Mouse (Mus musculus): ENCODE data around the gene Cep57l1. TPM values are rescaled to one million over a fixed set of nuclear protein-coding genes. Genes with fewer than 3 reads are reported as not detected.

Gene Cep57l1
- polyA plus RNA-seq, 1 experiment: 11.8 TPM

DNA sequence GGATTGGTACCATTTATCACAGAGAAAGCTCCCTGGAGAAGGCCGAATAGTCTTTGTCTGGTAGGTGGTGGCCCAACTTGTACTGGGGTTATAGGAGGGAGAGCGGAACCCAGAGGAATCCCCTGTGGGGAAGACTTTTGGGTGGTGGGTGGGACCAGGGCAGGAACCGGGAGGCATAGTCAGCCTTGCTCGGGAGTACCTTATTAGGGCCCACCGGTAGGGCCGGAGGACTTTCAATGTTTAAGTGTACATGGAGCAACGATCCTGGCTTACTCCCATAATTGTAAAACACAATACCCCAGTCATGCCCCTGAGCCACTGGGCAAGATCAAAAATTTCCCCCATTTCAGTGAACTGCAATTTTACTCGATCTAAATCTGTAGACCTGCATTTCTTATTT lies 12.4 kb downstream of the Cep57l1 start:
- Histone ChIP-seq H3K4me3 (ENCODE audit: insufficient read depth, low read length) (no peak overlapping the region), H3K27ac (ENCODE audit: insufficient read depth, low read depth, low read length) (no peak overlapping the region), H3K4me1 (ENCODE audit: control insufficient read depth, insufficient read depth, low read length) (no peaks in the 10 kb centered on the region)
- TF ChIP-seq CTCF (IDR thresholded peaks at IDR 0.05; ENCODE audit: low read depth, low read length) (no peak), POLR2A (IDR thresholded peaks at IDR 0.05; ENCODE audit: borderline replicate concordance, low read depth, low read length) (no peak)

DNA sequence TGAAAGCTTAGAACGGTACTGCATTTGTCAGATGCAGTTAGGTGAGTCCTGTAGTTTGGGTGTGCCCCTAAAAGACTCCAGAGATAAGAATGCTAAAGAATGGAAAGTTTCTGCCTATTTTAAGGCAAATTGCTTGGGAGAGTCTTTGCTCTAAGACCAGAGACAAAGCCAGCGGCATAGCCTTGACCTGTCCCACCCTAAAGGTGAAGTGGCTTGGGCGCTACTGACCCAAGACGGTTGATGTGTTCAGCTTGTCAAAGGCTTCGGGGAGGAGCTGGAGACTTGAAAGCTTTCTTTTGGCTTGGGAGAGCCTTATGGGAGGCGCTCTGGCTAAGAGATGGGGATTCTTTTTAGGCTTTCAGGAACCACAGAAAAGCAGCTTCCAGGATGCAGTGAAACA lies 17.3 kb downstream of the Cep57l1 start:
- TF ChIP-seq POLR2A (IDR thresholded peaks at IDR 0.05; ENCODE audit: borderline replicate concordance, low read depth, low read length): no peak
- TF ChIP-seq CTCF (IDR thresholded peaks at IDR 0.05; ENCODE audit: low read depth, low read length): no peak
- Histone ChIP-seq H3K27ac (ENCODE audit: insufficient read depth, low read depth, low read length) (no peak overlapping the region), H3K4me3 (ENCODE audit: insufficient read depth, low read length) (no peak overlapping the region), H3K4me1 (ENCODE audit: control insufficient read depth, insufficient read depth, low read length) (no peaks in the 10 kb centered on the region)

DNA sequence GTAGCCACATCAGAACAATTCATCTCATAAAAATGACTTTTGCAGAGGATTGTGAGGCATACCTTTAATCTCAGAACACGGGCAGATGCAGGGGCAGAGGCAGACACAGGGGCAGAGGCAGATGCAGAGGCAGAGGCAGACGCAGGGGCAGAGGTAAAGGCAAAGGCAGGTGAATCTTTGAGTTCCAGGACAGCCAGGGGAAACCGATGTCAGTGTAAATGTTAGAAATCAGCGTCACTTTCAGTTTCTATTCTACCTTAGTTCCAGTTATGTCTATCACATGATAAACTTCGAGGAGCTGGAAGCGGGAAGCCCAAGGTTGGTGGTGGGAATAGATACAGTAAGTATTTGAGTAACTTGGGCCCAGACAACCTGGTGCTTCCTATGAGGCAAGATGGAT lies 42.4 kb downstream of the Cep57l1 start:
- TF ChIP-seq POLR2A (IDR thresholded peaks at IDR 0.05; ENCODE audit: borderline replicate concordance, low read depth, low read length) (no peak), CTCF (IDR thresholded peaks at IDR 0.05; ENCODE audit: low read depth, low read length) (no peak)

DNA sequence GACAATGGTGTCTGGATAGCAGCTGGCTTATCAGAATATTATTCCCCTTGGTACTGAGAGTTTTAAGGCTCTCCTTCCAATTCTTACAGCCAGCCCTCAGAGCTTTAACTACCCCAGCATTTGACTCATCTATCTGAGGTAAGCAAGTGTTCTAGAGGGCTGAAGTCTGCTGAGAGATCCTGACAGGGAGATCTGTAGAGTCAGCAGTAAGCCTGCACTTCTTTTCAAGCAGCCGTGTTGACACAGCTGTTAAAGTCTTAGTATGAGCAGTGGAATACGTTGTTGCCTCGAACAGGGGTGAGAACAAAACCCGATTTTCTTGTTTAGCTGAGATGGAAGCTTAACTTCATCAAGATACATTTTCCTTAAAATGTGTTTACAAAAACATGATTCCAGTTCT lies 43.4 kb downstream of the Cep57l1 start:
- no peak overlapping the region for H3K27ac ChIP-seq (ENCODE audit: insufficient read depth, low read depth, low read length)
- no peak for TF ChIP-seq POLR2A (IDR thresholded peaks at IDR 0.05; ENCODE audit: borderline replicate concordance, low read depth, low read length)
- TF ChIP-seq CTCF (IDR thresholded peaks at IDR 0.05; ENCODE audit: low read depth, low read length): no peak
- no peak overlapping the region for H3K4me3 ChIP-seq (ENCODE audit: insufficient read depth, low read length)
- no peaks in the 10 kb centered on the region for H3K4me1 ChIP-seq (ENCODE audit: control insufficient read depth, insufficient read depth, low read length)

More for the DNA sequence above, 42.4 kb downstream of the Cep57l1 start:
- no peak overlapping the region for H3K27ac ChIP-seq (ENCODE audit: insufficient read depth, low read depth, low read length)
- H3K4me3 ChIP-seq (ENCODE audit: insufficient read depth, low read length): no peak overlapping the region
- no peaks in the 10 kb centered on the region for H3K4me1 ChIP-seq (ENCODE audit: control insufficient read depth, insufficient read depth, low read length)

DNA sequence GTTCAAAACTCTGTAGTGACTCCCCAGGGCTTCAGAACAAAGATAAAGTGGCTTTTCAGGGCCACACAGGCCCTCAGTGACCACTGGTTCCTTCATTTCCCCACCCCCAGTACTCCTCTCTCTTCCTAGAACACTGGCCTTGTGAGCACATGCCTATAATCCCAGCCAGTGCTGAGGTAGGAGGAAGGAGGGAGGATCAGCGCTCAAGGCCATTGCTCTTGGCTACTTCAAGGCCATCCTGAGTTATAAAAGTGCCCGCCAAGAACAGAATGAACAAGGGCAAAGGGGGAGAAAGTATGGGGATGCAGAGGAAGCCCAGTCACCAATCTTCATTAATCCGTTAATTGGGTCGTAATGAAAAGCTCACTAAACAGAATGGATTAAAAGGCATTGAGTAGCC lies 44.1 kb downstream of the Cep57l1 start:
- Histone ChIP-seq H3K4me1 (ENCODE audit: control insufficient read depth, insufficient read depth, low read length) (no peaks in the 10 kb centered on the region), H3K27ac (ENCODE audit: insufficient read depth, low read depth, low read length) (no peak overlapping the region), H3K4me3 (ENCODE audit: insufficient read depth, low read length) (no peak overlapping the region)
- no peak for TF ChIP-seq POLR2A (IDR thresholded peaks at IDR 0.05; ENCODE audit: borderline replicate concordance, low read depth, low read length)
- no peak for TF ChIP-seq CTCF (IDR thresholded peaks at IDR 0.05; ENCODE audit: low read depth, low read length)

DNA sequence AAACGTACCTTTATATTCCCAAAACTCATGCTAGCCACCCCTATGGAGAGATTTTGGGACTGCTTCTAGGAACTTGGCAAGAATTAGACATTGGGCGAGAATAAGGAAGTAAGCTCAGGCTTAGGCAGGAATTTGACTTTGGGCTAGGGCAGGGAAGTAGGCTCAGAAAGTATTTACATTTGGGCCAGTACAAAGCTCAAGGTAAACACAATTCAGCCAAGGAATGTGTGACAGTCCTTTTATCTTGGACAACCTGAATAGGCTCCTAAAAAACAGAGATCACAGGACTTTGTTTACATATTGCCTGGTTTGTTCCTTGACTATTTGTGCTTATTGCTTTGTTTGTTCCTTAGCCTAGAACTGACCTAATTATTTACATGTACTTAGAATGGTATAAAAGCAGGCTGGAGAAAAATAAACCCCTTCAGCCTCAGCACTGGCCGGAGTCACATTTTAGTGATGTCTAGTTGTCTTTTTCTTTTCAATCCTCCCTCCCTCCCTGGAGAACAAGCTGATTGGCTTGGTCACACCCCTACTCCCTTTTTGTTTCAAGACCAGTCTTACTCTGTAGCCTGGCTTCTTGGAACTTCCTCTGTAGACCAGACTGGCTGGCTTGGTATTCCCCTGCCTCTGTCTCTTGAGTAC lies 45.8 kb downstream of the Cep57l1 start:
- TF ChIP-seq CTCF (IDR thresholded peaks at IDR 0.05; ENCODE audit: low read depth, low read length) (no peak), POLR2A (IDR thresholded peaks at IDR 0.05; ENCODE audit: borderline replicate concordance, low read depth, low read length) (no peak)
- Histone ChIP-seq H3K4me1 (ENCODE audit: control insufficient read depth, insufficient read depth, low read length) (no peaks in the 10 kb centered on the region), H3K4me3 (ENCODE audit: insufficient read depth, low read length) (no peak overlapping the region), H3K27ac (ENCODE audit: insufficient read depth, low read depth, low read length) (no peak overlapping the region)

DNA sequence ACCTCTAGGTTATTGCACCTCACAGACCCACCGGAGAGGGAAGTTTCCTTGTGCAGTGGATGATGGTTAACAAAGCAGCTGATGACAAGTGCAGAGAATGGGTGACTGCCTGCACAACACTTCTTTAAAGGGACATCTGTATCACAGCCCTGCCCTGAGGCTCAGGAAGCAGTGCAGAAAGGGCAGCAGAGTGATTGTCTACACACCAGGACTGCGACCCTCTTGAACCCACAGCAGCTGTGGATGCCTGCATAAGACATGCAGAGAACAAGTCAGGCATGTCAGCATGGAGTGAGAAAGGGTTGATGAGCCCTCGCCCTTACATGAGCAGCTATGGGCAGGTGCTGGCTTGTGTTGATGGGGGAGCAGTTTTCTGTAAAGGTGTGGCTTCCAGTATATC lies 48.8 kb downstream of the Cep57l1 start:
- Histone ChIP-seq H3K27ac (ENCODE audit: insufficient read depth, low read depth, low read length) (no peak overlapping the region), H3K4me1 (ENCODE audit: control insufficient read depth, insufficient read depth, low read length) (no peaks in the 10 kb centered on the region), H3K4me3 (ENCODE audit: insufficient read depth, low read length) (no peak overlapping the region)
- no peak for TF ChIP-seq POLR2A (IDR thresholded peaks at IDR 0.05; ENCODE audit: borderline replicate concordance, low read depth, low read length)
- no peak for TF ChIP-seq CTCF (IDR thresholded peaks at IDR 0.05; ENCODE audit: low read depth, low read length)

DNA sequence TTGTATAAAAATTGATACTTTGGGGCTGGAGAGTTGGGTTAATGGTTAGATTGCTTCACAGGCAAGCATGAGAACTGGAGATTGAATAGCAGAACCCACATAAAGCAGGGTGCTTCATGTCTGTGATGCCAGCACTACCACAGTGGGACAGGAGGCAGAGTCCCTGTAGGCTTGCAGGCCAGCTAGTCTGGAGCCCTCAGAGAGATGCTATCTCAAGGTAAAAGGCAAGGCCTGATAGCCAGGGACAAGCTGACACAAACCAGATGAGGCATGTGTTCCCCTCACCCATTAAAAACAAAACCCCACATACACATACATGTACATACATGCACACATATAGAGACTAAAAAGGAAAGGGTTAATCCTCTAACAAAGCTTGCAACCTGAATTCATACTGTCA lies 51.6 kb downstream of the Cep57l1 start:
- no peak overlapping the region for H3K27ac ChIP-seq (ENCODE audit: insufficient read depth, low read depth, low read length)
- H3K4me3 ChIP-seq (ENCODE audit: insufficient read depth, low read length): no peak overlapping the region
- TF ChIP-seq POLR2A (IDR thresholded peaks at IDR 0.05; ENCODE audit: borderline replicate concordance, low read depth, low read length) (no peak), CTCF (IDR thresholded peaks at IDR 0.05; ENCODE audit: low read depth, low read length) (no peak)
- no peaks in the 10 kb centered on the region for H3K4me1 ChIP-seq (ENCODE audit: control insufficient read depth, insufficient read depth, low read length)

DNA sequence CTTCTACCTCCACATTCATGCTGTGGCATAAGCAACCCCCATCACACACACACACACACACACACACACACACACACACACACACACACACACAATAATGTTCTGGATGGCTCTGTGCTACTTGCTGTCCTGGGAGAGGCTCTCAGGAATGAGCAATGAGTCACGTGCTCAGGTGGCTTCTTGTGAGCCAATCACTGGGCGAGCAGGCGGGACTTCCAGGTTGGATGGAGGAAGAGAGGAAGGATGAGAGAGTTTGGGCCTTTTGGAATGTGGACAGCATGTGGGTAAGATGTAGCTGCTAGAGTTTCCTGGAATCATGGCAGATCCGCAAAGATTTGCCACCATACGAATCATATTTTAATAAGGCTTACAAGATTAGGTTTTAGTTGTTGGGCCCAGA lies 52.4 kb downstream of the Cep57l1 start:
- Histone ChIP-seq H3K27ac (ENCODE audit: insufficient read depth, low read depth, low read length) (no peak overlapping the region), H3K4me3 (ENCODE audit: insufficient read depth, low read length) (no peak overlapping the region), H3K4me1 (ENCODE audit: control insufficient read depth, insufficient read depth, low read length) (peaks cover 2% of the 10 kb centered on the region)
- TF ChIP-seq POLR2A (IDR thresholded peaks at IDR 0.05; ENCODE audit: borderline replicate concordance, low read depth, low read length): no peak
- TF ChIP-seq CTCF (IDR thresholded peaks at IDR 0.05; ENCODE audit: low read depth, low read length): no peak

DNA sequence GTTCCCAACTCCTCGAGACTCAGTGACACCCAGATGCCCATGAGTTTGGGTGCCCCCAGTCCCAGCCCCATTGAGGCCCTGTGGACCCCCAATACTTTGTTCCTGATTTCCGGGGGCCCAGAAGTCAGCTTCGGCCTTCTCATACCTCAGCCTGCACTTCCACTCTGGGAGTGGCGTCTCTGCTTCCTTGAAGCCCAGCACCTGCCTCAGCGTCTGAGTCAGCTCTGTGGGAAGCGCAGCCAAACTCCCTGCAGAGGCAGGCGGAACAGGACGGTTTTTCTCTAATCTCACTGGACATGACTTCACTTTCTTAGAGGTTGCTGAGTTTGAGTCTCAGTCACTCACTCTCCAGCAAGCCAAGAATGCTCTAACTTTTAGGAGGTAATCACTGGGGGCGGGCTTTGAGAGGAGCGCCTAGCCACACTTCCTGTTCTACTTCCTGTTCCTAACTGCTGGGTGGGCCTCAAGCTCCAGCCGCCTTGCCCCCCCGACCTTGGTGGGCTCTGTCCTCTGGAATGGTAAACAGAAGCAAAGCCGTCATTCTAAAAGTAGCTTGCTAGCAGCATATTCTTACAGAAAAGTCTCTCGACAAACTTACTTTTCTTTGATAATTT lies 57.7 kb downstream of the Cep57l1 start:
- Histone ChIP-seq H3K4me1 (ENCODE audit: control insufficient read depth, insufficient read depth, low read length) (peaks cover 7% of the 10 kb centered on the region), H3K4me3 (ENCODE audit: insufficient read depth, low read length) (no peak overlapping the region), H3K27ac (ENCODE audit: insufficient read depth, low read depth, low read length) (no peak overlapping the region)

More for the DNA sequence above, 57.7 kb downstream of the Cep57l1 start:
- TF ChIP-seq CTCF (IDR thresholded peaks at IDR 0.05; ENCODE audit: low read depth, low read length): no peak
- no peak for TF ChIP-seq POLR2A (IDR thresholded peaks at IDR 0.05; ENCODE audit: borderline replicate concordance, low read depth, low read length)
